11 mouse cellular contexts compared by ENCODE assay signal in genomic region chr2:162413073-162413812, GRCm38 (mm10).
DNase-seq lines count a peak whose midpoint lies in the region; ATAC-seq and TF ChIP-seq lines count a peak whose summit lies in the region.
"Had no signal": no experiment of that assay in that cellular context is flagged by ENCODE, and none has a peak within 500 bp of the region (broad histone marks: within the 10 kb centered on the region; RNA-seq: fewer than 3 reads in every experiment).

No protein-coding gene starts in this region.

- TF ChIP-seq CTCF in cortical plate, adult 2 months (IDR thresholded peaks at IDR 0.05; ENCODE audit: extremely low read depth, insufficient read depth, low read length), result no peak
- TF ChIP-seq CTCF in stomach, postnatal 0 days (IDR thresholded peaks at IDR 0.05; ENCODE audit: low read depth), result no peak

- 2% methylated on average over 5 of the region's 5 CpGs for WGBS in forebrain, embryonic 14.5 days
- WGBS in midbrain, embryonic 14.5 days, result 29% methylated on average over 5 of the region's 5 CpGs
- 82% methylated on average over 5 of the region's 5 CpGs for WGBS in stomach, postnatal 0 days

- TF ChIP-seq EP300 in stomach, postnatal 0 days (optimal IDR thresholded peaks at IDR 0.05), result no peak

- H3K4me1 ChIP-seq in cortical plate, adult 2 months (ENCODE audit: control insufficient read depth, insufficient read depth, low read length), result no peaks in the 10 kb centered on the region; the same call in 1 of the 2 replicates
- H3K4me1 ChIP-seq in forebrain, embryonic 14.5 days (ENCODE audit: control insufficient read depth, insufficient read depth, low read length), result peaks cover 16% of the 10 kb centered on the region
- peaks cover 4% of the 10 kb centered on the region; the same call in 1 of the 2 replicates for H3K4me1 ChIP-seq in midbrain, embryonic 14.5 days (ENCODE audit: control insufficient read depth, insufficient read depth, low read length)
- no peaks in the 10 kb centered on the region for H3K4me1 ChIP-seq in stomach, postnatal 0 days (replicated peaks; ENCODE audit: control insufficient read depth, insufficient read depth)
- H3K4me1 ChIP-seq: liver, embryonic 15.5 days had no signal

- DNase-seq in heart, adult 11 months, result peak; percentile 27
- no peak for DNase-seq in heart, adult 9 months (ENCODE audit: low spot score in 2 of 2)
- peak; percentile 73 for DNase-seq in forebrain, embryonic 14.5 days (ENCODE audit: low spot score)
- peak; percentile 47 for DNase-seq in midbrain, embryonic 14.5 days
- DNase-seq in lung, postnatal 14 days, result no peak
- no peak for DNase-seq in stomach, postnatal 0 days (ENCODE audit: low spot score)
- no peak for DNase-seq in liver
- DNase-seq: heart, postnatal 4 days had no signal

- no peak for TF ChIP-seq POLR2A in cortical plate, adult 2 months (IDR thresholded peaks at IDR 0.05; ENCODE audit: extremely low read depth, insufficient read depth, low read length)

- H3K9ac ChIP-seq in forebrain, embryonic 14.5 days (ENCODE audit: low read length), result no peak overlapping the region
- H3K9ac ChIP-seq in midbrain, embryonic 14.5 days (replicated peaks; ENCODE audit: low read length), result no peak overlapping the region
- H3K9ac ChIP-seq in stomach, postnatal 0 days (ENCODE audit: low read length), result no peak overlapping the region
- H3K9ac ChIP-seq: liver, embryonic 15.5 days had no signal

- no peak overlapping the region for H3K4me3 ChIP-seq in cortical plate, adult 2 months (ENCODE audit: insufficient read depth, low read length)
- H3K4me3 ChIP-seq in forebrain, embryonic 14.5 days (ENCODE audit: low read depth, low read length), result no peak overlapping the region
- no peak overlapping the region for H3K4me3 ChIP-seq in midbrain, embryonic 14.5 days (replicated peaks; ENCODE audit: low read depth, low read length)
- no peak overlapping the region for H3K4me3 ChIP-seq in stomach, postnatal 0 days (ENCODE audit: low read depth, low read length)
- H3K4me3 ChIP-seq: liver, embryonic 15.5 days had no signal

- H3K27me3 ChIP-seq in forebrain, embryonic 14.5 days (replicated peaks; ENCODE audit: control insufficient read depth, insufficient read depth, low read length), result no peaks in the 10 kb centered on the region
- no peaks in the 10 kb centered on the region for H3K27me3 ChIP-seq in midbrain, embryonic 14.5 days (ENCODE audit: control insufficient read depth, insufficient read depth, low read length)
- H3K27me3 ChIP-seq in stomach, postnatal 0 days (ENCODE audit: control insufficient read depth, insufficient read depth, low read length), result no peaks in the 10 kb centered on the region
- H3K27me3 ChIP-seq: liver, embryonic 15.5 days had no signal

- ATAC-seq in forebrain, embryonic 14.5 days, result peak; percentile 74
- ATAC-seq in midbrain, embryonic 14.5 days (ENCODE audit: low FRiP score, low TSS enrichment), result no peak
- no peak for ATAC-seq in stomach, postnatal 0 days (ENCODE audit: low FRiP score, low TSS enrichment)
- ATAC-seq: activated CD4-positive, CD25-positive, alpha-beta regulatory T cell, adult 4 months had no signal

- no peaks in the 10 kb centered on the region for H3K9me3 ChIP-seq in forebrain, embryonic 14.5 days (replicated peaks; ENCODE audit: control insufficient read depth, low read length)
- no peaks in the 10 kb centered on the region for H3K9me3 ChIP-seq in midbrain, embryonic 14.5 days (ENCODE audit: control insufficient read depth, low read length)
- no peaks in the 10 kb centered on the region for H3K9me3 ChIP-seq in stomach, postnatal 0 days (ENCODE audit: control insufficient read depth, low read length)
- H3K9me3 ChIP-seq: liver, embryonic 15.5 days had no signal

- H3K27ac ChIP-seq in cortical plate, adult 2 months (ENCODE audit: insufficient read depth, low read length), result peak overlapping the region; percentile 68; the same call in 1 of the 2 replicates
- no peak overlapping the region for H3K27ac ChIP-seq in forebrain, embryonic 14.5 days (ENCODE audit: low read depth, low read length)
- no peak overlapping the region for H3K27ac ChIP-seq in midbrain, embryonic 14.5 days (replicated peaks; ENCODE audit: low read depth, low read length)
- H3K27ac ChIP-seq in stomach, postnatal 0 days (replicated peaks), result no peak overlapping the region
- H3K27ac ChIP-seq: liver, embryonic 15.5 days had no signal

- no peak overlapping the region for H3K4me2 ChIP-seq in forebrain, embryonic 14.5 days (ENCODE audit: low read length)
- H3K4me2 ChIP-seq in midbrain, embryonic 14.5 days (ENCODE audit: low read length), result no peak overlapping the region
- H3K4me2 ChIP-seq in stomach, postnatal 0 days (replicated peaks; ENCODE audit: low read depth), result no peak overlapping the region
- H3K4me2 ChIP-seq: liver, embryonic 15.5 days had no signal

- no peaks in the 10 kb centered on the region for H3K36me3 ChIP-seq in forebrain, embryonic 14.5 days (ENCODE audit: control insufficient read depth, insufficient read depth, low read length)
- no peaks in the 10 kb centered on the region for H3K36me3 ChIP-seq in midbrain, embryonic 14.5 days (ENCODE audit: control insufficient read depth, insufficient read depth, low read length)
- no peaks in the 10 kb centered on the region for H3K36me3 ChIP-seq in stomach, postnatal 0 days (ENCODE audit: control insufficient read depth, insufficient read depth, low read length)
- H3K36me3 ChIP-seq: liver, embryonic 15.5 days had no signal

Comparison
In these comparisons a context has a peak if more than half of its experiments do, and no peak if none do; other contexts are left out.
1. DNase-seq: peak in heart, adult 11 months (single experiment), forebrain, embryonic 14.5 days (single experiment) and midbrain, embryonic 14.5 days (single experiment); none in heart, adult 9 months (0 of 2), lung, postnatal 14 days (single experiment), stomach, postnatal 0 days (single experiment) and liver (single experiment).